Mouse (Mus musculus) CH12.LX (cell line): ENCODE data around the gene Mmgt2. TPM values are rescaled to one million over a fixed set of nuclear protein-coding genes. Genes with fewer than 3 reads are reported as not detected.
A peak's percentile ranks its signal among the peaks of the same experiment; 100 is the strongest.

Experiments used
- DNase-seq: peaks from one replicate; pipeline ENCODE4 v3.0.0-alpha.2; 2013; ENCODE audit errors: extremely low read depth
- H3K27ac ChIP-seq: 2 replicates; pipeline ENCODE4 v1.5.1; 2012; ENCODE audit warnings: low read depth, mild to moderate bottlenecking, control low read depth, moderate library complexity; ENCODE audit not compliant: insufficient read depth
- H3K27me3 ChIP-seq: replicated peaks from 2 replicates; pipeline ENCODE3; 2012; ENCODE audit warnings: inconsistent platforms
- H3K36me3 ChIP-seq, 2 experiments: replicated peaks in 1 of 2; 2 replicates each; pipeline versions ENCODE3 to v1.6.1; 2012; ENCODE audit warnings: inconsistent platforms in 1 of 2, low read length in 1 of 2, mild to moderate bottlenecking in 1 of 2, mixed read lengths in 1 of 2, moderate library complexity in 1 of 2; ENCODE audit not compliant: control insufficient read depth in 1 of 2, insufficient read depth in 1 of 2
- H3K4me1 ChIP-seq, 2 experiments: 2 replicates each; pipeline ENCODE4 v1.6.1; 2012; ENCODE audit warnings: inconsistent platforms in 1 of 2, moderate library complexity in 1 of 2; ENCODE audit not compliant: insufficient read depth in 2 of 2, control insufficient read depth in 1 of 2
- H3K4me2 ChIP-seq: 2 replicates; pipeline ENCODE4 v1.6.1; 2012; ENCODE audit warnings: low read depth, mild to moderate bottlenecking, control low read depth; ENCODE audit not compliant: poor library complexity, insufficient read depth, severe bottlenecking
- H3K4me3 ChIP-seq, 3 experiments: fragments of 150-350 bp in 1 of 3; sonication (generic) in 1 of 3; replicated peaks in 1 of 3; 2 replicates each; pipeline versions ENCODE3 to v1.5.1; 2011 to 2012; ENCODE audit warnings: low read depth in 2 of 3, low read length in 2 of 3, mild to moderate bottlenecking in 2 of 3, moderate library complexity in 2 of 3, control low read depth in 1 of 3, improper control_type of control experiment in 1 of 3, inconsistent platforms in 1 of 3, mixed read lengths in 1 of 3; ENCODE audit not compliant: poor library complexity in 1 of 3
- H3K79me2 ChIP-seq: replicated peaks from 2 replicates; pipeline ENCODE4 v1.6.1; 2012; ENCODE audit warnings: mild to moderate bottlenecking, moderate library complexity; ENCODE audit not compliant: control insufficient read depth, poor library complexity, insufficient read depth, severe bottlenecking; ENCODE audit errors: extremely low read depth
- H3K9ac ChIP-seq: 2 replicates; pipeline ENCODE4 v1.6.1; 2012; ENCODE audit warnings: low read depth, mild to moderate bottlenecking, control low read depth, moderate library complexity; ENCODE audit not compliant: insufficient read depth
- H3K9me3 ChIP-seq: replicated peaks from 2 replicates; pipeline ENCODE3; 2012; ENCODE audit warnings: low read length, inconsistent platforms, mixed read lengths
- CHD1 ChIP-seq: IDR thresholded peaks from 2 replicates; pipeline ENCODE4 v1.6.1; 2012; ENCODE audit warnings: low read depth, low read length, improper control_type of control experiment, inconsistent platforms
- CHD2 ChIP-seq: IDR thresholded peaks from 2 replicates; pipeline ENCODE4 v1.6.1; 2011; ENCODE audit warnings: low read length, improper control_type of control experiment
- ELF1 ChIP-seq: IDR thresholded peaks from 2 replicates; pipeline ENCODE4 v1.6.1; 2014; ENCODE audit warnings: low read depth, mild to moderate bottlenecking, inconsistent platforms, low read length, improper control_type of control experiment
- ETS1 ChIP-seq: conservative IDR thresholded peaks from 2 replicates; pipeline ENCODE4 v1.6.1; 2012; ENCODE audit warnings: low read depth, mild to moderate bottlenecking, inconsistent platforms, low read length, improper control_type of control experiment, moderate library complexity
- IRF4 ChIP-seq: IDR thresholded peaks from 2 replicates; pipeline ENCODE4 v1.6.1; 2014; ENCODE audit warnings: low read depth, mild to moderate bottlenecking, inconsistent platforms, low read length, improper control_type of control experiment
- KAT2A ChIP-seq: IDR thresholded peaks from 2 replicates; pipeline ENCODE4 v1.6.1; 2012; ENCODE audit warnings: low read length, improper control_type of control experiment, inconsistent platforms; ENCODE audit not compliant: insufficient replicate concordance
- MAFK ChIP-seq: IDR thresholded peaks from 2 replicates; pipeline ENCODE4 v1.6.1; 2011; ENCODE audit warnings: low read length, improper control_type of control experiment; ENCODE audit not compliant: insufficient replicate concordance
- MAZ ChIP-seq: IDR thresholded peaks from 2 replicates; pipeline ENCODE4 v1.6.1; 2012; ENCODE audit warnings: low read depth, mild to moderate bottlenecking, inconsistent platforms, low read length, improper control_type of control experiment, moderate library complexity
- MEF2A ChIP-seq: IDR thresholded peaks from 2 replicates; pipeline ENCODE4 v1.6.1; 2014; ENCODE audit warnings: low read depth, mild to moderate bottlenecking, inconsistent platforms, low read length, improper control_type of control experiment, borderline replicate concordance
- NRF1 ChIP-seq: IDR thresholded peaks from 2 replicates; pipeline ENCODE4 v1.6.1; 2014; ENCODE audit warnings: low read depth, mild to moderate bottlenecking, inconsistent platforms, low read length, improper control_type of control experiment, moderate library complexity
- PAX5 ChIP-seq: IDR thresholded peaks from 2 replicates; pipeline ENCODE4 v1.6.1; 2012; ENCODE audit warnings: low read length, inconsistent platforms, mixed read lengths
- POLR2A ChIP-seq: IDR thresholded peaks from 2 replicates; pipeline ENCODE4 v1.6.1; 2011; ENCODE audit warnings: low read depth, mild to moderate bottlenecking, improper control_type of control experiment, low read length
- RCOR1 ChIP-seq: conservative IDR thresholded peaks from 2 replicates; pipeline ENCODE4 v1.6.1; 2012; ENCODE audit warnings: low read depth, mild to moderate bottlenecking, inconsistent platforms, low read length, improper control_type of control experiment
- TCF12 ChIP-seq: IDR thresholded peaks from 2 replicates; pipeline ENCODE4 v1.6.1; 2014; ENCODE audit warnings: low read depth, mild to moderate bottlenecking, inconsistent platforms, low read length, improper control_type of control experiment
- UBTF ChIP-seq: IDR thresholded peaks from 2 replicates; pipeline ENCODE4 v1.6.1; 2012; ENCODE audit warnings: low read depth, mild to moderate bottlenecking, inconsistent platforms, low read length, improper control_type of control experiment, moderate library complexity
- USF1 ChIP-seq: IDR thresholded peaks from 2 replicates; pipeline ENCODE4 v1.6.1; 2014; ENCODE audit warnings: low read depth, mild to moderate bottlenecking, inconsistent platforms, low read length, improper control_type of control experiment
- USF2 ChIP-seq: conservative IDR thresholded peaks from 2 replicates; pipeline ENCODE4 v1.6.1; 2011; ENCODE audit warnings: low read depth, low read length, improper control_type of control experiment
- ZKSCAN1 ChIP-seq: IDR thresholded peaks from 2 replicates; pipeline ENCODE4 v1.6.1; 2012; ENCODE audit warnings: low read depth, inconsistent platforms, low read length, improper control_type of control experiment, borderline replicate concordance
- ZNF384 ChIP-seq: IDR thresholded peaks from 2 replicates; pipeline ENCODE4 v1.6.1; 2012; ENCODE audit warnings: low read depth, low read length, improper control_type of control experiment, inconsistent platforms
- dilution Hi-C: fragments of 300-500 bp; cut with MboI; formaldehyde crosslinking; loops from 2 replicates; pipeline ENCODE4 v1.14.3; 2020; ENCODE audit warnings: low sequenced_read_pairs; ENCODE audit not compliant: extremely low pct_unique_long_range_greater_than_20kb, extremely low pct_ligation_motif_present
- in situ Hi-C: fragments of 300-500 bp; cut with MboI; formaldehyde crosslinking; loops from 3 replicates; pipeline ENCODE4 v1.14.3; 2019; ENCODE audit warnings: low sequenced_read_pairs, low pct_ligation_motif_present, low pct_unique_long_range_greater_than_20kb, mixed read lengths
- polyA plus RNA-seq: library from polyadenylated mRNA; unstranded; fragments of >175 nt; gene quantifications from 2 replicates; pipeline ENCODE4 v1.2.1, GENCODE M21; 2012; ENCODE audit warnings: low read depth; ENCODE audit not compliant: insufficient read length
- total RNA-seq, 2 experiments: library from RNA; depleted of rRNA; stranded (reverse); fragments of 300-350 nt in 1 of 2; fragments of >200 nt in 1 of 2; gene quantifications; 2 replicates each; pipeline ENCODE4 v1.2.3; 2012 to 2014

Gene Mmgt2
- total and polyA plus RNA-seq, 3 experiments, result 49.2 to 65.9 (median 60.7) TPM

DNA sequence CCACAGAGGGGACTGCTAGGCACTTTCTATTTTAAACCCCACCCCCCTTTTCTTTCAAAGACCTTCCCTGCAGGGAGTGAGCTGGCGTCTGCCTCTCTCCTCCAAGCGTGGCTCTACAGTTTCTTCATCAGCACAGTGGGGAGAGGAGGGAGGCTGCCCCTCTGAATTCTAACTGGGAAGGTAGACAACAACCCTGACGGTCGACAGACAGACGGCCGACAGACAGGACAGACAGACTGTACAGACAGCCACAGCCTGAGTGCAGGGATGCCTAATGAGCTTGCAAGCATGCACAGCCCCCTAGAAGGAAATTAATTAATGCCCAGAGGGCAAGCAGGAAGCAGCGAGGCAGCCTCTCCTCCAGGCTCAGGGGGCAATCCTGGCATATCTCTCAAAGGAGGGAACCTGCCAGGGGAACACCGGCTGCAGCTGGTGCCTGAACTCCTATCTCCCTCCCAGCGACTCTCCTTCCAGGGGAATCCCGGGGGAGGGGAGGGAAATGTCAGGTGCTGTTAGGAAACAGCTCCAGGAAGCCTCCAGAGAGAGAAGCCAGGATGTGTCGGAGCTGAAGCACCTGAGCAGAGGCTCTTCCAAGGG is 18.1 kb upstream of the Mmgt2 start:
- H3K79me2 ChIP-seq, result no peaks in the 10 kb centered on the region
- peaks cover 3% of the 10 kb centered on the region for H3K9me3 ChIP-seq
- in situ Hi-C loops (no loop called here), dilution Hi-C loops (no loop called here)
- no peaks in the 10 kb centered on the region for H3K36me3 ChIP-seq
- H3K27me3 ChIP-seq, result no peaks in the 10 kb centered on the region
- no peaks in the 10 kb centered on the region for H3K4me1 ChIP-seq
- no peak for DNase-seq
- no peak overlapping the region for H3K27ac ChIP-seq
- H3K4me2 ChIP-seq, result no peak overlapping the region
- TF ChIP-seq MEF2A, result no peak
- TF ChIP-seq NRF1, result no peak
- no peak for TF ChIP-seq KAT2A
- TF ChIP-seq CHD1, result no peak
- no peak for TF ChIP-seq ETS1
- no peak for TF ChIP-seq USF2
- no peak for TF ChIP-seq CHD2
- no peak for TF ChIP-seq UBTF
- TF ChIP-seq MAZ, result no peak
- TF ChIP-seq ZNF384, result no peak
- no peak for TF ChIP-seq ELF1
- no peak for TF ChIP-seq POLR2A
- TF ChIP-seq PAX5, result no peak
- TF ChIP-seq IRF4, result no peak
- TF ChIP-seq ZKSCAN1, result no peak
- no peak for TF ChIP-seq RCOR1
- TF ChIP-seq TCF12, result no peak
- TF ChIP-seq USF1, result no peak
- H3K4me3 ChIP-seq, result no peak overlapping the region
- no peak overlapping the region for H3K9ac ChIP-seq

DNA sequence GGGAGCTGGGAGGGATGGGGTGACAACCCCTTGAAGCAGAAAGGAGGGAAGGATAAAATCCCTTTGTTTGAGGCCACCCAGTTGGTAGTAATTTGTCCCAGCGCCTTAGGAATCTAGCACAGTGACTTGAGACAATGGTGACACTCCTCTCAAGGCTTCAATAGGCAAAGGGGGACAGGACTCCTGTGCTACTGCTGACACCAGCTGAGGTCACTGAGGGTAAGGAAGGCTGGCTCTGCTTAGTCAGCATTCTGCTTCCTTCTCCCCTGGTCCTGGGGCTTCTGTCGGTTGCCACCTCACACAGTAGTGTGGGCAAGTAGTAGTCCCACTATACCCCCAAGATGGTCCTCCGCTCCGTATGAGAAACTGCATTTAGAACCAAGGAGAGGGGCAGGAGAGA is 17.3 kb upstream of the Mmgt2 start:
- dilution Hi-C loops, result no loop called here
- H3K9me3 ChIP-seq, result peaks cover 3% of the 10 kb centered on the region

More for the DNA sequence above, 17.3 kb upstream of the Mmgt2 start:
- Histone ChIP-seq H3K36me3 (no peaks in the 10 kb centered on the region), H3K79me2 (no peaks in the 10 kb centered on the region), H3K27ac (no peak overlapping the region)
- TF ChIP-seq MAFK (peak; percentile 81), PAX5 (no peak)
- TF ChIP-seq, all 38 proteins: peak for 1
- Histone ChIP-seq H3K4me2 (no peak overlapping the region), H3K4me1 (no peaks in the 10 kb centered on the region), H3K9ac (no peak overlapping the region), H3K4me3 (no peak overlapping the region), H3K27me3 (no peaks in the 10 kb centered on the region)
- in situ Hi-C loops, result no loop called here
- no peak for DNase-seq
